Mouse (Mus musculus): ENCODE data around the gene Fstl3.

DNA sequence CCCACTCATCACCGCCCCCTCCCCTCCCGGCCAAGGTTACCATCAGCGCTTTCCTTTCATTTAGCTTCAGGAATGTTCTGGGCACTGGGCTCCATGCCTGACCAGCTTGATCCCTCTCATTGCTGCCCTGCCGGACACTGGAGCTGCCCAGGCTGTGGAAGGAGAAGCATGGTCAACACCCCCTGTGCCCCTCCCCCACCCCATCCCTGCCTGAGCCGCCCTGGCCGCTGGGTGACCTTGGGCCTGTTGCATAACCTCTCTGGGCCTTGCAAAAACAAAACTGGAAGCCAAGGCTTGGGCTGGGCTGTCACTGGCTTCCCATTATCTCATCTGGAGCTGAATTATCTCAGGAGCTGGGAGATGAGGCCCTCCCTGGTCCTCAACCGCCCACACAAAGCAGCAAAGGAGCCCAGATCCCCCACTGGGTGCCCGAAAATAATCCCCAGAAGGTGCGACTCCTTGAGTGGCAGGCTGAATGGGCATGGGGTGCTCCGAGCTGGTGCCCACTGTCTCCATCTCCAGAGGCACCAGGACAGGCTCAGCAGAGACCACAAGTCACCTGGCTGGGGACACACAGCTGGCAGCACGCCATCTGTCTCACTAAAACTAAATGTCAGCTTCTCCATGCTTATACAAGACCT is 25.4 kb downstream of the Fstl3 start:
- TF ChIP-seq CTCF (IDR thresholded peaks at IDR 0.05; ENCODE audit: control insufficient read depth, insufficient read depth, insufficient read length): no peak
- peak; percentile 48 for TF ChIP-seq CEBPB (IDR thresholded peaks at IDR 0.05; ENCODE audit: low read depth)
- no peak for TF ChIP-seq MAX (IDR thresholded peaks at IDR 0.05)

Data from C2C12 (cell line).